Mouse (Mus musculus): Measurements from ENCODE around the gene Hace1. TPM values are rescaled to one million over a fixed set of nuclear protein-coding genes. Genes with fewer than 3 reads are reported as not detected.
"Not testable (repeated sequence)": the region's sequence is repeated elsewhere in the genome, so short reads cannot be mapped to it uniquely, and the experiment has no call there.

Gene Hace1
- total RNA-seq (2012; rRNA removed) (8.6 and 11.4 TPM in 2 replicates), total RNA-seq (2014; rRNA removed) (20.9 and 21.1 TPM in 2 replicates), polyA plus RNA-seq (2012; ENCODE audit: insufficient read length, low read depth) (6.8 and 10.9 TPM in 2 replicates)

GRCm38 (mm10) chr10:45577731-45578297 lies at the start of gene Hace1:
Gene Hace1, plus strand, starts transcription at chr10:45577829.
- Histone ChIP-seq H3K36me3 (replicated peaks in 1 of 2; ENCODE audit: control insufficient read depth in 1 of 2, insufficient read depth in 1 of 2, low read length in 1 of 2) (peaks cover 0 to 2% of the 10 kb centered on the region in 2 experiments), H3K9me3 (replicated peaks; ENCODE audit: low read length) (no peaks in the 10 kb centered on the region), H3K27ac (ENCODE audit: insufficient read depth, low read depth) (peak within 1 kb of the TSS; percentile 53), H3K4me1 (ENCODE audit: control insufficient read depth in 1 of 2, insufficient read depth in 2 of 2) (peaks cover 0 to 6% of the 10 kb centered on the region in 2 experiments; a peak in 1 of 4 replicates), H3K9ac (ENCODE audit: insufficient read depth, low read depth) (peak within 1 kb of the TSS; percentile 76), H3K4me3 (replicated peaks in 1 of 3; ENCODE audit: low read depth in 2 of 3, low read length in 2 of 3, poor library complexity in 1 of 3) (peak within 1 kb of the TSS; percentile 62 to 88 (median 75)), H3K4me2 (ENCODE audit: insufficient read depth, low read depth, poor library complexity, severe bottlenecking) (peak within 1 kb of the TSS; percentile 52), H3K27me3 (replicated peaks) (no peaks in the 10 kb centered on the region), H3K79me2 (replicated peaks; ENCODE audit: control insufficient read depth, extremely low read depth, insufficient read depth, poor library complexity, severe bottlenecking) (no peaks in the 10 kb centered on the region)
- in situ Hi-C loops (cut with MboI; ENCODE audit: low pct_ligation_motif_present, low pct_unique_long_range_greater_than_20kb, low sequenced_read_pairs), result no loop called here
- dilution Hi-C loops (cut with MboI; ENCODE audit: extremely low pct_ligation_motif_present, extremely low pct_unique_long_range_greater_than_20kb, low sequenced_read_pairs), result no loop called here
- DNase-seq (ENCODE audit: extremely low read depth), result peak; percentile 74
- TF ChIP-seq TCF12 (IDR thresholded peaks at IDR 0.05; ENCODE audit: low read depth, low read length), result 0 out of 2 replicates have a peak, but pooled peaks have one; percentile 41
- TF ChIP-seq ELF1 (IDR thresholded peaks at IDR 0.05; ENCODE audit: low read depth, low read length), result peak; percentile 81
- TF ChIP-seq MEF2A (IDR thresholded peaks at IDR 0.05; ENCODE audit: borderline replicate concordance, low read depth, low read length), result peak; percentile 44; the same call in 1 of the 2 replicates
- TF ChIP-seq UBTF (IDR thresholded peaks at IDR 0.05; ENCODE audit: low read depth, low read length), result 0 out of 2 replicates have a peak, but pooled peaks have one; percentile 70
- TF ChIP-seq RCOR1 (conservative IDR thresholded peaks at IDR 0.05; ENCODE audit: low read depth, low read length), result no peak
- TF ChIP-seq SIN3A (IDR thresholded peaks at IDR 0.05; ENCODE audit: low read length), result peak; percentile 37; the same call in 1 of the 2 replicates
- no peak for TF ChIP-seq CTCF (conservative IDR thresholded peaks at IDR 0.05 in 1 of 2, IDR thresholded peaks at IDR 0.05 in 1 of 2; ENCODE audit: low read depth in 2 of 2, low read length in 2 of 2)
- peak; percentile 37 for TF ChIP-seq BHLHE40 (IDR thresholded peaks at IDR 0.05; ENCODE audit: low read depth, low read length)
- peak; percentile 68 for TF ChIP-seq NELFE (IDR thresholded peaks at IDR 0.05; ENCODE audit: low read depth, low read length)
- peak; percentile 77 for TF ChIP-seq MXI1 (IDR thresholded peaks at IDR 0.05; ENCODE audit: low read depth, low read length)
- peak; percentile 96 for TF ChIP-seq HCFC1 (IDR thresholded peaks at IDR 0.05; ENCODE audit: low read depth, low read length)
- no peak; the same call in 1 of the 2 replicates for TF ChIP-seq NRF1 (IDR thresholded peaks at IDR 0.05; ENCODE audit: low read depth, low read length)
- peak; percentile 68 for TF ChIP-seq POLR2A (IDR thresholded peaks at IDR 0.05; ENCODE audit: low read depth, low read length)
- no peak for TF ChIP-seq CHD2 (IDR thresholded peaks at IDR 0.05; ENCODE audit: low read length)
- TF ChIP-seq ZMIZ1 (IDR thresholded peaks at IDR 0.05; ENCODE audit: low read depth, low read length), result peak; percentile 48; the same call in 1 of the 2 replicates
- TF ChIP-seq MAZ (IDR thresholded peaks at IDR 0.05; ENCODE audit: low read depth, low read length), result 0 out of 2 replicates have a peak, but pooled peaks have one; percentile 41
- TF ChIP-seq IRF4 (IDR thresholded peaks at IDR 0.05; ENCODE audit: low read depth, low read length), result peak; percentile 30; the same call in 1 of the 2 replicates
- TF ChIP-seq KAT2A (IDR thresholded peaks at IDR 0.05; ENCODE audit: insufficient replicate concordance, low read length), result peak; percentile 84; the same call in 1 of the 2 replicates
- no peak for TF ChIP-seq MAFK (IDR thresholded peaks at IDR 0.05; ENCODE audit: insufficient replicate concordance, low read length)
- no peak for TF ChIP-seq PAX5 (IDR thresholded peaks at IDR 0.05; ENCODE audit: low read length)

- H3K4me1 ChIP-seq (ENCODE audit: control insufficient read depth in 1 of 2, insufficient read depth in 2 of 2); dilution Hi-C loops (cut with MboI; ENCODE audit: extremely low pct_ligation_motif_present, extremely low pct_unique_long_range_greater_than_20kb, low sequenced_read_pairs); H3K27ac ChIP-seq (ENCODE audit: insufficient read depth, low read depth); H3K36me3 ChIP-seq (replicated peaks in 1 of 2; ENCODE audit: control insufficient read depth in 1 of 2, insufficient read depth in 1 of 2, low read length in 1 of 2); H3K9ac ChIP-seq (ENCODE audit: insufficient read depth, low read depth); DNase-seq (ENCODE audit: extremely low read depth); H3K27me3 ChIP-seq (replicated peaks); H3K9me3 ChIP-seq (replicated peaks; ENCODE audit: low read length); H3K4me3 ChIP-seq (replicated peaks in 1 of 3; ENCODE audit: low read depth in 2 of 3, low read length in 2 of 3, poor library complexity in 1 of 3); H3K4me2 ChIP-seq (ENCODE audit: insufficient read depth, low read depth, poor library complexity, severe bottlenecking); in situ Hi-C loops (cut with MboI; ENCODE audit: low pct_ligation_motif_present, low pct_unique_long_range_greater_than_20kb, low sequenced_read_pairs); H3K79me2 ChIP-seq (replicated peaks; ENCODE audit: control insufficient read depth, extremely low read depth, insufficient read depth, poor library complexity, severe bottlenecking): not testable (repeated sequence)
Measured at GRCm38 (mm10) chr10:45537334-45537733, 40.3 kb upstream of the Hace1 start.

Measured in CH12.LX (cell line).